Mouse (Mus musculus) MN1 (cell line): ENCODE data around the gene Gm1993.
"Not testable (repeated sequence)": the region's sequence is repeated elsewhere in the genome, so short reads cannot be mapped to it uniquely, and the experiment has no call there.

ENCODE experiments used
- DNase-seq: peaks from one replicate; pipeline ENCODE4 v3.0.0-alpha.2; 2016; ENCODE audit warnings: low spot score

The Gm1993 gene

GRCm38 (mm10) chrX:25570352-25570751 is at the start of gene Gm1993:
Gene Gm1993, minus strand, starts transcription at chrX:25570452.
- not testable (repeated sequence) for DNase-seq
